Mouse (Mus musculus) lung, embryonic 14.5 days (tissue): ENCODE measurements around the gene Epo. TPM values are rescaled to one million over a fixed set of nuclear protein-coding genes. Genes with fewer than 3 reads are reported as not detected.
A peak's percentile ranks its signal among the peaks of the same experiment; 100 is the strongest.

Source experiments
- ATAC-seq: fragments of 200-750 bp; cut with Nextera tagmentation; 2 replicates; pipeline ENCODE4 v1.8.0; 2017; ENCODE audit warnings: mild to moderate bottlenecking, moderate TSS enrichment, moderate library complexity; ENCODE audit not compliant: insufficient read depth
- DNase-seq: peaks from one replicate; pipeline ENCODE4 v3.0.0-alpha.2; 2015
- H3K27ac ChIP-seq: fragments of 300-500 bp; sonication (generic); 2 replicates; pipeline ENCODE4 v1.5.1; 2014; ENCODE audit warnings: low read depth, mild to moderate bottlenecking, moderate library complexity
- H3K27me3 ChIP-seq: fragments of 300-500 bp; sonication (generic); 2 replicates; pipeline ENCODE4 v1.6.1; 2014; ENCODE audit warnings: low read length, control low read depth; ENCODE audit not compliant: insufficient read depth
- H3K36me3 ChIP-seq: fragments of 300-500 bp; sonication (generic); 2 replicates; pipeline ENCODE4 v1.6.1; 2014; ENCODE audit warnings: control low read depth; ENCODE audit not compliant: insufficient read depth
- H3K4me1 ChIP-seq: fragments of 300-500 bp; sonication (generic); 2 replicates; pipeline ENCODE4 v1.6.1; 2014; ENCODE audit warnings: antibody characterized with exemption, control low read depth; ENCODE audit not compliant: insufficient read depth
- H3K4me2 ChIP-seq: fragments of 300-500 bp; sonication (generic); 2 replicates; pipeline ENCODE4 v1.6.1; 2014; ENCODE audit warnings: mild to moderate bottlenecking
- H3K4me3 ChIP-seq: fragments of 300-500 bp; sonication (generic); 2 replicates; pipeline ENCODE4 v1.5.1; 2014; ENCODE audit warnings: low read depth, low read length
- H3K9ac ChIP-seq: fragments of 300-500 bp; sonication (generic); 2 replicates; pipeline ENCODE4 v1.6.1; 2014
- H3K9me3 ChIP-seq: fragments of 300-500 bp; sonication (generic); 2 replicates; pipeline ENCODE4 v1.6.1; 2016; ENCODE audit warnings: low read depth, low read length, control low read depth
- CTCF ChIP-seq: IDR thresholded peaks from 2 replicates; pipeline ENCODE4 v1.5.1; 2016; ENCODE audit warnings: antibody characterized with exemption, low read depth
- WGBS: fragments of 180-500 bp; shearing (Covaris S2); extraction: QIAGEN DNeasy Blood & Tissue Kit; methylation state at CpG from one replicate; pipeline ENCODE4 v1.1.7; 2014; 5-methylcytosine and 5-hydroxymethylcytosine counted together
- polyA plus RNA-seq: library from polyadenylated mRNA; unstranded; fragments of >200 nt; fragmentation: Nextera tagmentation; extraction: Ambion mirVana; gene quantifications from 2 replicates; pipeline ENCODE4 v1.2.1, GENCODE M21; 2014

Gene Epo
- 0.37 and 0.38 TPM in 2 replicates for polyA plus RNA-seq

DNA sequence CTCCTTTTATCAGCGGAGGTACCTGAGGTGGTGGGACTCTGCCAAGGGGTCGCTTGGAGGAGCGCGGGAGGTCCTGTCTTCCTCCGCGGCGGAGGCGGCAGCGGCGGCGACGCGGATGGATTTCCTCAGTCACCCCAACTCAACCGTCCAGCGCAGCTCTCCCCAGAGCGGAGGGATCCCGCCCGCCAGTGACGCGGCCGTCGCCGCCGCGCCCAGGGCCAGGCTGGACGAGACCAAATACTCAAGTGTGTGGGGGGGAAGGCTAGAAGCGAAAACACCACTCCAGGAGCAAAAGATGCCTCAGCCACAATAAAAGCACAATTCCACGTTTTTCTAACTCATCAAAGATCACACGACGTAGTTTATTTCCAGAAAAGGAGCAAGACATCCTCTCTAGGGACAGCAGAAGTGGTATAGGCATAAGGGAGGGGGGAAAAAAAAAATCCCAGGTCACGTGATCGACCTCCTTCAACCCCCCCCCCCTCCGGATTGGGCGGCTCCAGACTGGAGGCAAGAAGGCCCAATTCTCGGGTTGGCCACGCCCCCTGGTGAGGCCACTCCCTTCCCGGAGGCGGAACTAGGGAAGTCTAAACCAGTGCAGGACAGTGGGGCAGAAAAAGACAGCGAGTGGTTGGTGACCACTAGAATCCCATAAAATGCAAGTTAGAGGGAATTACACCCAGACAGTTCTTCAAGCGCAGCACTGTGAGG is at the start of gene Epo, which contains the start of gene Gnb2:
Epo (minus strand) TSS at position 126 of the 711 bp plus-strand sequence.
Gnb2 (minus strand) TSS at position 394 of the 711 bp plus-strand sequence.
- Histone ChIP-seq H3K9me3 (no peaks in the 10 kb centered on the region), H3K27me3 (no peaks in the 10 kb centered on the region), H3K9ac (peak within 1 kb of the TSS; percentile 82), H3K4me1 (peaks cover 5% of the 10 kb centered on the region; the same call in 1 of the 2 replicates), H3K4me2 (peak within 1 kb of the TSS; percentile 96), H3K36me3 (peaks cover 23% of the 10 kb centered on the region), H3K27ac (peak within 1 kb of the TSS; percentile 92), H3K4me3 (peak within 1 kb of the TSS; percentile 83)
- DNase-seq = peak; percentile 99
- 0% methylated on average over 40 of the region's 40 CpGs for WGBS
- peak; percentile 76 for ATAC-seq
- TF ChIP-seq CTCF = no peak

GRCm38 (mm10) chr5:137582702-137583101 is 49.7 kb upstream of the Epo start:
- Histone ChIP-seq H3K4me2 (peak overlapping the region; percentile 63; the same call in 1 of the 2 replicates), H3K9ac (no peak overlapping the region), H3K4me1 (no peaks in the 10 kb centered on the region), H3K27ac (no peak overlapping the region), H3K9me3 (no peaks in the 10 kb centered on the region), H3K27me3 (peaks cover 5% of the 10 kb centered on the region; the same call in 1 of the 2 replicates), H3K4me3 (no peak overlapping the region), H3K36me3 (no peaks in the 10 kb centered on the region)
- ATAC-seq (no peak), DNase-seq (peak; percentile 37)
- no peak for TF ChIP-seq CTCF
- 27% methylated on average over 8 of the region's 8 CpGs for WGBS

GRCm38 (mm10) chr5:137580246-137580645 is 47.2 kb upstream of the Epo start:
- 76% methylated on average over 6 of the region's 6 CpGs for WGBS
- H3K9ac ChIP-seq = no peak overlapping the region
- H3K4me3 ChIP-seq = no peak overlapping the region
- peaks cover 5% of the 10 kb centered on the region; the same call in 1 of the 2 replicates for H3K27me3 ChIP-seq
- no peak for TF ChIP-seq CTCF
- H3K27ac ChIP-seq = no peak overlapping the region
- ATAC-seq = no peak
- H3K36me3 ChIP-seq = no peaks in the 10 kb centered on the region
- H3K4me2 ChIP-seq = no peak overlapping the region
- H3K9me3 ChIP-seq = no peaks in the 10 kb centered on the region
- H3K4me1 ChIP-seq = no peaks in the 10 kb centered on the region
- no peak for DNase-seq

GRCm38 (mm10) chr5:137574470-137574901 is 41.4 kb upstream of the Epo start:
- TF ChIP-seq CTCF = peak; percentile 33
- H3K4me3 ChIP-seq = peak overlapping the region; percentile 20; the same call in 1 of the 2 replicates
- peaks cover 3% of the 10 kb centered on the region; the same call in 1 of the 2 replicates for H3K4me1 ChIP-seq
- DNase-seq (peak; percentile 42), ATAC-seq (peak; percentile 41; the same call in 1 of the 2 replicates)
- H3K36me3 ChIP-seq = no peaks in the 10 kb centered on the region
- 11% methylated on average over 27 of the region's 27 CpGs for WGBS
- peaks cover 5% of the 10 kb centered on the region; the same call in 1 of the 2 replicates for H3K27me3 ChIP-seq
- peak overlapping the region; percentile 53 for H3K4me2 ChIP-seq
- H3K27ac ChIP-seq = no peak overlapping the region
- H3K9ac ChIP-seq = 0 out of 2 replicates have a peak overlapping the region, but pooled peaks have one; percentile 20
- H3K9me3 ChIP-seq = no peaks in the 10 kb centered on the region

DNA sequence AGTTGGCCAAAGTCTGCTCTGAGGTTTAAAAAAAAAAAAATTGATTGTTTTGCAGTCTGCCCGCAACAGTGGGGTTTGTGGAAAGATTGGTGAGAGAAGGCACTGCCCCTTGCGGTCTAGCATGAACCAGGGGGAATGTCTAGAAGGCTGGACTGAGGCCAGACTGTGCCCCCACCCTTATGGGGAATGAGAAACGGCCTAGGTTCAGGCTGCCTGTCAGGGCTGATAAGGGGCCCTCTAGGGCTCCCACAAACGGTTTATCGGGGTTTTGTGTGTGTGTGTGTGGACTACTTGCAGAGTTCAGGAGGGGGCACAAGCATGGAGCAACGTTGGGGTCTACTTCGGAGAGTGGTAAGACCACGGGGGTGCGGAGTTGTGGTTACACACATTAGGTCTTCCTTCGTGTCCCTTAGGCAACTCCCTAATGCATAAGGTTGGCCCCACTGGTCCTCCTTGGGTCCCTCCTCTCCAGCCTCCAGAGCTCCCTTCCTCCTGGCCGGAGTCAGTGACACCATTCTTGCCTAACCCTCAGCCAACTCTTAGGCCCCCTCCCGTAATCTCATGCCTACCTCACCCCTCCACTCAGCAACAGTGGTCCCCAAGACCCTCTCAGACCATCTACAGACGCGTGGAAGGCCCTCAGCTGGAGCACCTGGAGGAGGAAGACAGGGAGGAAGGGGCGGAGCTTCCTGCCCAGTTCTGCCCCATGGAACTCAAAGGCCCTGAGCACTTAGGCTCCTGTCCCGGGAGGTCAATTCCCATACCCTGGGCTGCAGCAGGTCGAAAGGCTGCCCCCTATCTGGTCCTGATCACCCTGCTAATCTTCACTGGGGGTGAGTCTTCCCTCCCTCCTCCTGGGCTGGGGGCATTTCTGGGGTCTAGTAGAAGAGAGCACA is 37.9 kb upstream of the Epo start:
- TF ChIP-seq CTCF = no peak
- Histone ChIP-seq H3K9me3 (no peaks in the 10 kb centered on the region), H3K27ac (no peak overlapping the region), H3K4me2 (peak overlapping the region; percentile 32; the same call in 1 of the 2 replicates), H3K9ac (no peak overlapping the region; the same call in 1 of the 2 replicates), H3K27me3 (peaks cover 5% of the 10 kb centered on the region; the same call in 1 of the 2 replicates), H3K36me3 (no peaks in the 10 kb centered on the region), H3K4me1 (peaks cover 4% of the 10 kb centered on the region; the same call in 1 of the 2 replicates), H3K4me3 (peak overlapping the region; percentile 12; the same call in 1 of the 2 replicates)
- DNase-seq (no peak), ATAC-seq (peak; percentile 25; the same call in 1 of the 2 replicates)
- WGBS = 67% methylated on average over 17 of the region's 17 CpGs

DNA sequence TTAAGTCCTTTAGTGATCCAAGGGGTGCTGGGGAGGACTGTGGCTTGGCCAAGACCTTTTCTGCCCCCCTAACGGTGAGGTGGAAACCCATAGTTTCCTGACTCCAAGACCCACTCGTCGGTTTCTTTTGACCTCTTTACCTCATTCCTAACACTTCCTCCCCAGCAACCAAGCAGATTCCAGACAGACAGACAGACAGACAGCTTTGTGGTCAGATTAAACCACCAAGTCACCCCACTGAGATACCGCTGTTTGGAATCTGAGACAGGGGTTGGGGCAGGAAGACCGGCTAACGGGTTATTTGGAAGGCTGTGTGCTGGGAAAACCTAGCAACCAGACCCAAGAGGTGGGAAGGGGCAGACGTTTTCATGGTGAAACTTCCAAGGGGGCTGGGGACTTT is 37.1 kb upstream of the Epo start:
- Histone ChIP-seq H3K9me3 (no peaks in the 10 kb centered on the region), H3K4me1 (peaks cover 4% of the 10 kb centered on the region; the same call in 1 of the 2 replicates), H3K36me3 (no peaks in the 10 kb centered on the region), H3K4me2 (peak overlapping the region; percentile 32; the same call in 1 of the 2 replicates), H3K4me3 (no peak overlapping the region; the same call in 1 of the 2 replicates), H3K27ac (no peak overlapping the region), H3K27me3 (peaks cover 5% of the 10 kb centered on the region; the same call in 1 of the 2 replicates), H3K9ac (no peak overlapping the region)
- no peak for ATAC-seq
- DNase-seq = no peak
- 37% methylated on average over 7 of the region's 7 CpGs for WGBS
- TF ChIP-seq CTCF = no peak
